Mouse (Mus musculus) embryonic fibroblast, embryonic 13.5 days (primary cell): ENCODE measurements around the gene Fbxl21. TPM values are rescaled to one million over a fixed set of nuclear protein-coding genes. Genes with fewer than 3 reads are reported as not detected.

Experiments
- H3K27ac ChIP-seq: 2 replicates; pipeline ENCODE4 v1.5.1; 2012; ENCODE audit warnings: low read length, control low read depth, inconsistent platforms; ENCODE audit not compliant: insufficient read depth
- H3K4me1 ChIP-seq: 2 replicates; pipeline ENCODE4 v1.6.1; 2011; ENCODE audit warnings: low read length; ENCODE audit not compliant: control insufficient read depth, insufficient read depth
- H3K4me3 ChIP-seq: 2 replicates; pipeline ENCODE4 v1.5.1; 2011; ENCODE audit warnings: mild to moderate bottlenecking, control low read depth, low read length; ENCODE audit not compliant: insufficient read depth
- CTCF ChIP-seq: IDR thresholded peaks from 2 replicates; pipeline ENCODE4 v1.5.1; 2011; ENCODE audit warnings: mild to moderate bottlenecking, control low read depth, low read length, moderate library complexity, borderline replicate concordance; ENCODE audit not compliant: insufficient read depth
- POLR2A ChIP-seq: IDR thresholded peaks from 2 replicates; pipeline ENCODE4 v1.6.1; 2011; ENCODE audit warnings: low read depth, mild to moderate bottlenecking, control low read depth, low read length, moderate library complexity
- polyA plus RNA-seq: library from polyadenylated mRNA; stranded (reverse); fragments of >200 nt; gene quantifications from 2 replicates; pipeline ENCODE4 v1.2.4, GENCODE M21; 2011; ENCODE audit warnings: low read depth; ENCODE audit not compliant: missing spikeins, insufficient read length

Fbxl21 gene
- polyA plus RNA-seq, 1 experiment = 3.0 TPM

DNA sequence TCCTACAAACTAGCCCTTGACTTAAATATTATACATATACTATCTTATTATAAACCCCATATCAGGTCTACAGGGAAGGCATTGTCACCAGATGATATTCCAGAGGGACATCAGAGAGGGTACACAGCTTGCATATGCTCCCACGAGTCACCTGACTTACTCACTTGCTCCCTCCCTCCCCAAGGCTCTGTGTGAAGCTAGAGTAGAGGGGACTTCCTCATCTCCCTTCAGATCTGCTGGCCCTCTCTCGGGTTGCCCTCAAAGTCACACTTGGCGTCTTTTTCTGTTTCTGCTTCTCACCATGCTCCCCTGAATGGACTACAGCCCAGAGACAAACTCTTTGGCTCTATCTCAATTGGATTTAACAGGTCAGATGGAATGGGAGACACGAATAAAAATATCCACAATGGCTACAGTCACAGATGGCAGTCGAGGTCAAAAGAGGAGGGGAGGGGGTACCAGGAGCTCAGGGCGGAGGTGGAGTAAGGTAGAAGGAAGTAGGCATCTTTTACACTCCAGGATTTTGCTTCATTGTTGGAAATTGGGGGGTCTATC lies 20.3 kb upstream of the Fbxl21 start:
- Histone ChIP-seq H3K27ac (no peak overlapping the region), H3K4me1 (no peaks in the 10 kb centered on the region), H3K4me3 (no peak overlapping the region)
- TF ChIP-seq CTCF = no peak
- no peak for TF ChIP-seq POLR2A

- no peak overlapping the region for H3K27ac ChIP-seq
- H3K4me1 ChIP-seq = no peaks in the 10 kb centered on the region
- no peak for TF ChIP-seq POLR2A
- no peak for TF ChIP-seq CTCF
- H3K4me3 ChIP-seq = no peak overlapping the region
Measured at GRCm38 (mm10) chr13:56506871-56507496, 15.3 kb upstream of the Fbxl21 start.

DNA sequence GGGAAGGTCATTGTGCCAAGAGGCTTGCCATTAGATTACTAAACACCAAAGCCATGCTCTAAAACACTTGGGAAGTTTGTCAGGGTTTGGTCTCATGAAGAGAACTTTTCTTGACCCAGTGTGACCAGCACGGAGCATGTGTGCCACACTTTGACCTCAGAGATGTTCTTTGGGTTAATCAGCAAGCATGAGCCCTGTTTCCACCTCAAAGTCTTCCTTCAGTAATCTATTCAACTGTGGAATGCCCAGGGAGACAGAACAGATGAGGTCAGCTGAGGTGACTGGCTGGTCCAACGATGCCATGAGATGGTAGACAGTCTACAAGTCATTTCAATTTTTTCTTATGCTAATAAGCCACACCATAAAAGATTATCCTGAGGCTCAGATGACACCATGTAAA lies 12.5 kb upstream of the Fbxl21 start:
- H3K27ac ChIP-seq = no peak overlapping the region
- H3K4me3 ChIP-seq = no peak overlapping the region
- H3K4me1 ChIP-seq = no peaks in the 10 kb centered on the region
- TF ChIP-seq CTCF = no peak
- TF ChIP-seq POLR2A = no peak

DNA sequence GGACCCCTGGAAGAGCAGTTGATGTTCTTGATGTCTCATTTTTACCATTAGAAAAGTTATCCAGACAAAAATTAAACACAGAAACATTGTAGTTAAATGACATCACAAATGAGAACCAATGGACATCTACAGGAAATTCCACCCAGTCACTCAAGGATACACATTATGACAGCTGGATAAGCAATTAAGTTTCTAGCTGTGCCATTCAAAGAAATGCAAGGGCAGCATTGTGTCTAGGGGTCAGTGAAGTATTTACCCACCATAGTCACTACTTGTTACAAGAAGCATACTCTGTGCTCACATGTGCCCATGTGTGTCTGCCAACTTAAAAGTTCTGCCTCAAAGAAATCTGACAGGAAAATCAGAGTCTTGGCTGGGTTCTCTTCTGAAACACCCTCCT lies 8.7 kb upstream of the Fbxl21 start:
- TF ChIP-seq CTCF (no peak), POLR2A (no peak)
- Histone ChIP-seq H3K27ac (no peak overlapping the region), H3K4me1 (no peaks in the 10 kb centered on the region), H3K4me3 (no peak overlapping the region)

DNA sequence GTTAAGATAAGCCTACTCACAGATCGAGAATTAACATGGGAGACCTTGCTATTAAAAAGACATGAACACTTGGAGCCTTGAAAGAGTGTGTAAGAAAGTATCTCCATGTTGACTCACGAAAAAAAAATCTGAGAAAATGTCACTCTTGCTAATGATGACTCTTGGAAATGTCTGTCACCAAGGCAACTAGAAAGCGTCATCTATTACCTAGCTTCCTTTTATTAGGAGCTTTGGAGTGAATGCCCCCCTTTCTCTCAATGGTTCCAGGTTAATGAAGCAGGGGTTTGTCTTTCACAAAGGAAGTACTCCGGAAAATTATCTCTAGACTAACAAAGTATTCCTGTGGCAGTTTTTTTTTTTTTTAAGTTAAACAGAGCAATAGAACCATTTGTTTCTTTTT lies 6.0 kb upstream of the Fbxl21 start:
- Histone ChIP-seq H3K4me1 (no peaks in the 10 kb centered on the region), H3K27ac (no peak overlapping the region), H3K4me3 (no peak overlapping the region)
- TF ChIP-seq CTCF = no peak
- TF ChIP-seq POLR2A = no peak

- TF ChIP-seq POLR2A = no peak
- no peak for TF ChIP-seq CTCF
- H3K27ac ChIP-seq = no peak overlapping the region
- no peak overlapping the region for H3K4me3 ChIP-seq
- H3K4me1 ChIP-seq = no peaks in the 10 kb centered on the region
Measured at GRCm38 (mm10) chr13:56516816-56517215, 5.5 kb upstream of the Fbxl21 start.

- no peak overlapping the region for H3K27ac ChIP-seq
- peak overlapping the region; percentile 66 for H3K4me3 ChIP-seq
- no peaks in the 10 kb centered on the region for H3K4me1 ChIP-seq
- TF ChIP-seq CTCF (no peak), POLR2A (no peak)
Measured at GRCm38 (mm10) chr13:56522821-56523167, 522 bp downstream of the Fbxl21 start.

- TF ChIP-seq CTCF (no peak), POLR2A (no peak)
- Histone ChIP-seq H3K4me3 (no peak overlapping the region), H3K4me1 (no peaks in the 10 kb centered on the region), H3K27ac (no peak overlapping the region)
Measured at GRCm38 (mm10) chr13:56526871-56527270, 4.6 kb downstream of the Fbxl21 start.

DNA sequence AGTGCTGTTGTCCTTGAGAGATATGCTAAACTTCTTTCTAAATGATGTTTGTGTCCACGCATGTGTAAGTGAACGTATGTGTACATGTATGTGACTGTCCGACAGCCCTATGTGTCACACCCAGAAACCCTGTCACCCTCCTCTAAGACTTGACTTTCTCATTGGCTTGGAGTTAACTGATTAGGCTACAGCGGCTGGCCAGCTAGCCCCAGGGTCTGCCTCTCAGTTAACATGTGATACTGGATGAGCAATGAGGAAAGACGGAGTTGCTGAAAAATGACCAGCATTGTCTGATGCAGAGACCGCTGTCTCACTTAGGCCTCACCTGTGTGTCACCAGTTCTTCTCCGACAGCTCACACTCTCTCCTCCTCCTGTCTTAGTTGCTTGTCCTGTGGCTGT lies 5.6 kb downstream of the Fbxl21 start:
- Histone ChIP-seq H3K27ac (no peak overlapping the region), H3K4me3 (no peak overlapping the region), H3K4me1 (no peaks in the 10 kb centered on the region)
- no peak for TF ChIP-seq CTCF
- TF ChIP-seq POLR2A = no peak

DNA sequence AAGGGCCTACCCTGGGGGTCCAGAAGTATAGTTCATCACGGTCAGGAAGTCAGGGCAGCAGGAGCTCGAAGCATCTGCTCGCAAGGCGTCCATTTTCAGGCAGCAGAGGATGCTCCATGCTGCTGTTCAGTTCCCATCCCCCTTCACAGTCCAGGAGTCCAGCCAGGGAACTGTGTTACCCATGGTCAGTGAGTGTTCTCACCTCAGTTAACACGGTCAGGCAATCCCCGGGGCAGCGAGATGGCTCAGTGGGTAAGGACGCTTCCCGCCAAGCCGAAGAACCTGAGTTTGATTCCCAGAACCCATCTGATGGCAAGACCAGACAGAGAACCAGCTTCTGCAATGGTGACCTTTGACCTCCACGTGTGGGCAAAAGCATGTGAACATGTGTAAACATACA lies 6.0 kb downstream of the Fbxl21 start:
- no peak overlapping the region for H3K27ac ChIP-seq
- no peak overlapping the region for H3K4me3 ChIP-seq
- TF ChIP-seq CTCF (no peak), POLR2A (no peak)
- no peaks in the 10 kb centered on the region for H3K4me1 ChIP-seq
